In genomic region chr15:94309689-94310088, GRCm38 (mm10) we compare ENCODE assay signal across 28 mouse cellular contexts.
DNase-seq lines count a peak whose midpoint lies in the region; ATAC-seq and TF ChIP-seq lines count a peak whose summit lies in the region.
"Had no signal": no experiment of that assay in that cellular context is flagged by ENCODE, and none has a peak within 500 bp of the region (broad histone marks: within the 10 kb centered on the region; RNA-seq: fewer than 3 reads in every experiment).

No protein-coding gene starts in this region.

- no peaks in the 10 kb centered on the region for H3K4me1 ChIP-seq in midbrain, embryonic 11.5 days (ENCODE audit: control insufficient read depth, insufficient read depth, low read length)
- H3K4me1 ChIP-seq in midbrain, postnatal 0 days (ENCODE audit: insufficient read depth, low read length), result no peaks in the 10 kb centered on the region
- H3K4me1 ChIP-seq: forebrain, embryonic 10.5 days; forebrain, embryonic 13.5 days; heart, embryonic 12.5 days; heart, embryonic 15.5 days; hindbrain, embryonic 10.5 days; hindbrain, embryonic 13.5 days had no signal

- H3K27ac ChIP-seq in layer of hippocampus, adult 2 months, result no peak overlapping the region
- H3K27ac ChIP-seq in midbrain, embryonic 11.5 days (ENCODE audit: low read depth, low read length), result no peak overlapping the region
- H3K27ac ChIP-seq in midbrain, postnatal 0 days (ENCODE audit: low read depth, low read length), result no peak overlapping the region
- H3K27ac ChIP-seq: forebrain, embryonic 10.5 days; forebrain, embryonic 13.5 days; heart, embryonic 15.5 days; hindbrain, embryonic 10.5 days; hindbrain, embryonic 13.5 days had no signal

- no peak for ATAC-seq in midbrain, embryonic 11.5 days (ENCODE audit: low FRiP score)
- no peak for ATAC-seq in midbrain, postnatal 0 days (ENCODE audit: low FRiP score)
- ATAC-seq in megakaryocyte-erythroid progenitor cell, adult 5-6 weeks (replicated peaks; ENCODE audit: low FRiP score, low TSS enrichment, poor library complexity, severe bottlenecking), result no peak
- ATAC-seq: forebrain, embryonic 13.5 days; forebrain, embryonic 16.5 days; hindbrain, embryonic 16.5 days; Patski had no signal

- no peak for TF ChIP-seq CTCF in layer of hippocampus, adult 2 months (conservative IDR thresholded peaks at IDR 0.05)
- TF ChIP-seq CTCF in midbrain, postnatal 0 days (IDR thresholded peaks at IDR 0.05), result no peak

- H3K9me3 ChIP-seq in midbrain, embryonic 11.5 days (ENCODE audit: control insufficient read depth, low read length), result no peaks in the 10 kb centered on the region
- no peaks in the 10 kb centered on the region for H3K9me3 ChIP-seq in midbrain, postnatal 0 days (ENCODE audit: low read length)
- H3K9me3 ChIP-seq: forebrain, embryonic 10.5 days; forebrain, embryonic 13.5 days; heart, embryonic 12.5 days; heart, embryonic 15.5 days; hindbrain, embryonic 10.5 days; hindbrain, embryonic 13.5 days had no signal

- H3K9ac ChIP-seq in midbrain, embryonic 11.5 days (ENCODE audit: low read length), result no peak overlapping the region
- no peak overlapping the region for H3K9ac ChIP-seq in midbrain, postnatal 0 days (replicated peaks; ENCODE audit: low read length, poor library complexity, severe bottlenecking)
- H3K9ac ChIP-seq: forebrain, embryonic 13.5 days; heart, embryonic 12.5 days; heart, embryonic 15.5 days; hindbrain, embryonic 13.5 days had no signal

- H3K4me2 ChIP-seq in midbrain, embryonic 11.5 days, result no peak overlapping the region
- H3K4me2 ChIP-seq in midbrain, postnatal 0 days (ENCODE audit: low read depth, low read length, poor library complexity, severe bottlenecking), result no peak overlapping the region
- H3K4me2 ChIP-seq: forebrain, embryonic 13.5 days; heart, embryonic 12.5 days; heart, embryonic 15.5 days; hindbrain, embryonic 13.5 days had no signal

- WGBS in midbrain, embryonic 11.5 days, result 95% methylated on average over 7 of the region's 7 CpGs
- WGBS in midbrain, postnatal 0 days, result 93% methylated on average over 7 of the region's 7 CpGs

- no peak overlapping the region for H3K4me3 ChIP-seq in layer of hippocampus, adult 2 months
- H3K4me3 ChIP-seq in midbrain, embryonic 11.5 days (ENCODE audit: low read depth, low read length), result no peak overlapping the region
- H3K4me3 ChIP-seq in midbrain, postnatal 0 days (ENCODE audit: low read depth, low read length), result no peak overlapping the region
- H3K4me3 ChIP-seq: forebrain, embryonic 10.5 days; forebrain, embryonic 13.5 days; heart, embryonic 12.5 days; heart, embryonic 15.5 days; hindbrain, embryonic 10.5 days; hindbrain, embryonic 13.5 days had no signal

- no peaks in the 10 kb centered on the region for H3K36me3 ChIP-seq in midbrain, embryonic 11.5 days (ENCODE audit: control insufficient read depth, insufficient read depth, low read length)
- H3K36me3 ChIP-seq in midbrain, postnatal 0 days (ENCODE audit: insufficient read depth, low read length), result no peaks in the 10 kb centered on the region
- H3K36me3 ChIP-seq: forebrain, embryonic 10.5 days; G1E; heart, embryonic 12.5 days; heart, embryonic 15.5 days; hindbrain, embryonic 10.5 days; hindbrain, embryonic 13.5 days had no signal

- no peaks in the 10 kb centered on the region for H3K27me3 ChIP-seq in midbrain, embryonic 11.5 days (ENCODE audit: control insufficient read depth, insufficient read depth, low read length)
- no peaks in the 10 kb centered on the region for H3K27me3 ChIP-seq in midbrain, postnatal 0 days (ENCODE audit: insufficient read depth, low read length)
- H3K27me3 ChIP-seq: CH12.LX; forebrain, embryonic 13.5 days; heart, embryonic 12.5 days; heart, embryonic 15.5 days; hindbrain, embryonic 13.5 days; Patski had no signal

- peak; percentile 10 for DNase-seq in adrenal gland, postnatal 14 days
- no peak for DNase-seq in adrenal gland, postnatal 25 days
- DNase-seq in layer of hippocampus, adult 9-11 months, result peak; percentile 26
- no peak for DNase-seq in layer of hippocampus, adult 2 months (ENCODE audit: low spot score in 2 of 2)
- peak; percentile 26 for DNase-seq in midbrain, embryonic 11.5 days (ENCODE audit: low spot score, missing footprints)
- no peak for DNase-seq in midbrain, postnatal 0 days (ENCODE audit: low spot score)
- peak; percentile 60 for DNase-seq in brain, adult 2 months (ENCODE audit: low read depth, low spot score)
- DNase-seq: adrenal gland, adult 2 months; B cell, adult 2 months; cerebellum, adult 18-20 months; cerebellum, adult 9-10 months; cerebellum, postnatal 14 days; gastrocnemius, postnatal 25 days; heart, adult 18-20 months; heart, postnatal 10 days; heart, postnatal 36 days had no signal

Comparison
In these comparisons a context has a peak if more than half of its experiments do, and no peak if none do; other contexts are left out.
1. DNase-seq: peak in adrenal gland, postnatal 14 days (single experiment), layer of hippocampus, adult 9-11 months (single experiment), midbrain, embryonic 11.5 days (single experiment) and brain, adult 2 months (single experiment); none in adrenal gland, postnatal 25 days (single experiment), layer of hippocampus, adult 2 months (0 of 2) and midbrain, postnatal 0 days (single experiment).